Mouse (Mus musculus) liver, embryonic 14.5 days (tissue): ENCODE measurements around the gene Tsnax.

ENCODE experiments used
- CTCF ChIP-seq: IDR thresholded peaks from 2 replicates; pipeline ENCODE4 v1.5.1; 2016; ENCODE audit warnings: antibody characterized with exemption, low read depth, control low read depth
- EP300 ChIP-seq: IDR thresholded peaks from 2 replicates; pipeline ENCODE4 v1.6.1; 2016; ENCODE audit warnings: antibody characterized with exemption, low read depth

DNA sequence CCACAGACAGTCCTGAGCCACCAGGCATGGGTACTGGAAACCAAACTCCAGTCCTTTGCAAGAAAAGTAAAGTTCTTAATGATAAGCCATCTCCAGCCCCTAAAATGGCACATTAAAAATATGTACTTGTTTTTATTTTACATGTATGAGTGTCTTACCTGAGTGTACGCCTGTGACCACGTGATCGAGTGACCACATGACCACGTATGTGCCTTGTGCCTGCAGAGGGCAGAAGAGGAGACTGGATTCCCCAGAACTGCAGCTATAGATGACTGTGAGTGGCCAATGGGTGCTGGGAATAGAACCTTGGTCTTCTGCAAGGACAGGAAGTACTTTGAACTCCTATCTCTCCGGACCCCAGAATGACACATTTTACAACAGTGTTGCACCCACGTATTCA lies 36.6 kb upstream of the Tsnax start:
- TF ChIP-seq CTCF (no peak), EP300 (no peak)
